Mouse (Mus musculus) layer of hippocampus, adult 2 months (tissue): Measurements from ENCODE around the gene Fxyd7. TPM values are rescaled to one million over a fixed set of nuclear protein-coding genes. Genes with fewer than 3 reads are reported as not detected.
A peak's percentile ranks its signal among the peaks of the same experiment; 100 is the strongest.

Experiments used
- DNase-seq, 2 experiments: peaks; one replicate each; pipeline ENCODE4 v3.0.0; 2022; ENCODE audit warnings: low spot score in 2 of 2
- H3K27ac ChIP-seq: fragments of 200-600 bp; 2 replicates; pipeline ENCODE4 v1.8.1; 2022
- H3K4me3 ChIP-seq: fragments of 200-600 bp; 2 replicates; pipeline ENCODE4 v1.8.1; 2022; ENCODE audit warnings: mild to moderate bottlenecking
- CTCF ChIP-seq: fragments of 200-600 bp; conservative IDR thresholded peaks from 2 replicates; pipeline ENCODE4 v1.8.1; 2022; ENCODE audit warnings: antibody characterized with exemption, mild to moderate bottlenecking, moderate library complexity
- long read RNA-seq, 2 experiments: library from polyadenylated mRNA; stranded (forward); transcript quantifications; one replicate each; pipeline ENCODE4 v2.0.0; 2021; ENCODE audit warnings: borderline mapping rate in 2 of 2
- total RNA-seq, 2 experiments: library from RNA; stranded (reverse); gene quantifications; 2 replicates each; pipeline ENCODE4 v1.2.3; 2021

The Fxyd7 gene
- total RNA-seq, result 100 to 1,000 TPM; 117 to 121 TPM
- long read RNA-seq, experiment 1, transcript Fxyd7-201 (6 exons, 693 nt), result major isoform, 27 of 41 reads
- long read RNA-seq, experiment 1, transcript Fxyd7-202 (6 exons, 620 nt), result minor isoform, 12 of 41 reads
- long read RNA-seq, experiment 1, partial matches to known transcripts, result 1 of 41 reads
- long read RNA-seq, experiment 1, other reads (novel, unspliced or antisense), result 1 of 41 reads
- long read RNA-seq, experiment 2, transcript Fxyd7-201 (6 exons, 693 nt), result major isoform, 41 of 71 reads
- long read RNA-seq, experiment 2, transcript Fxyd7-202 (6 exons, 620 nt), result minor isoform, 28 of 71 reads
- long read RNA-seq, experiment 2, partial matches to known transcripts, result 0 of 71 reads
- long read RNA-seq, experiment 2, other reads (novel, unspliced or antisense), result 2 of 71 reads

- no peak for DNase-seq
- TF ChIP-seq CTCF, result peak; percentile 39
- H3K4me3 ChIP-seq, result peak within 1 kb of the TSS; percentile 54
- peak within 1 kb of the TSS; percentile 75 for H3K27ac ChIP-seq
Measured at GRCm38 (mm10) chr7:31051321-31052021, at the start of gene Fxyd7. Gene Fxyd7, minus strand, starts transcription at chr7:31051467.

- TF ChIP-seq CTCF, result no peak
- no peak for DNase-seq
- Histone ChIP-seq H3K4me3 (no peak overlapping the region), H3K27ac (no peak overlapping the region)
Measured at GRCm38 (mm10) chr7:31100786-31101185, 49.5 kb upstream of the Fxyd7 start.

GRCm38 (mm10) chr7:31099612-31099982 is 48.3 kb upstream of the Fxyd7 start:
- Histone ChIP-seq H3K4me3 (no peak overlapping the region), H3K27ac (no peak overlapping the region)
- TF ChIP-seq CTCF, result peak; percentile 64
- DNase-seq, result no peak

GRCm38 (mm10) chr7:31098697-31099611 is 47.7 kb upstream of the Fxyd7 start:
- H3K27ac ChIP-seq, result no peak overlapping the region
- peak; percentile 69 for TF ChIP-seq CTCF
- no peak for DNase-seq

GRCm38 (mm10) chr7:31097583-31098248 is 46.4 kb upstream of the Fxyd7 start:
- TF ChIP-seq CTCF, result peak; percentile 91
- DNase-seq, result peak; percentile 91 to 92
- H3K4me3 ChIP-seq, result peak overlapping the region; percentile 28; the same call in 1 of the 2 replicates
- H3K27ac ChIP-seq, result peak overlapping the region; percentile 58; the same call in 1 of the 2 replicates

More at GRCm38 (mm10) chr7:31098697-31099611, 47.7 kb upstream of the Fxyd7 start:
- H3K4me3 ChIP-seq, result no peak overlapping the region

- no peak for TF ChIP-seq CTCF
- no peak overlapping the region for H3K27ac ChIP-seq
- no peak for DNase-seq
- H3K4me3 ChIP-seq, result no peak overlapping the region
Measured at GRCm38 (mm10) chr7:31096892-31097564, 45.8 kb upstream of the Fxyd7 start.

GRCm38 (mm10) chr7:31094774-31095501 is 43.7 kb upstream of the Fxyd7 start:
- no peak for DNase-seq
- Histone ChIP-seq H3K27ac (peak overlapping the region; percentile 55; the same call in 1 of the 2 replicates), H3K4me3 (no peak overlapping the region)
- peak; percentile 46 for TF ChIP-seq CTCF

- no peak for TF ChIP-seq CTCF
- peak overlapping the region; percentile 90; the same call in 1 of the 2 replicates for H3K27ac ChIP-seq
- no peak overlapping the region for H3K4me3 ChIP-seq
- no peak for DNase-seq
Measured at GRCm38 (mm10) chr7:31089721-31090120, 38.5 kb upstream of the Fxyd7 start.

GRCm38 (mm10) chr7:31088206-31088605 is 36.9 kb upstream of the Fxyd7 start:
- H3K4me3 ChIP-seq, result no peak overlapping the region
- peak overlapping the region; percentile 90; the same call in 1 of the 2 replicates for H3K27ac ChIP-seq
- DNase-seq, result no peak
- no peak for TF ChIP-seq CTCF

- H3K27ac ChIP-seq, result peak overlapping the region; percentile 90
- DNase-seq, result no peak
- TF ChIP-seq CTCF, result no peak
- no peak overlapping the region for H3K4me3 ChIP-seq
Measured at GRCm38 (mm10) chr7:31087262-31087661, 36.0 kb upstream of the Fxyd7 start.
